Mouse (Mus musculus): ENCODE measurements around the gene Ak2. TPM values are rescaled to one million over a fixed set of nuclear protein-coding genes. Genes with fewer than 3 reads are reported as not detected.

Gene Ak2
- total RNA-seq, 2 experiments from 2014 or later, result 91.3 to 93.4 TPM

DNA sequence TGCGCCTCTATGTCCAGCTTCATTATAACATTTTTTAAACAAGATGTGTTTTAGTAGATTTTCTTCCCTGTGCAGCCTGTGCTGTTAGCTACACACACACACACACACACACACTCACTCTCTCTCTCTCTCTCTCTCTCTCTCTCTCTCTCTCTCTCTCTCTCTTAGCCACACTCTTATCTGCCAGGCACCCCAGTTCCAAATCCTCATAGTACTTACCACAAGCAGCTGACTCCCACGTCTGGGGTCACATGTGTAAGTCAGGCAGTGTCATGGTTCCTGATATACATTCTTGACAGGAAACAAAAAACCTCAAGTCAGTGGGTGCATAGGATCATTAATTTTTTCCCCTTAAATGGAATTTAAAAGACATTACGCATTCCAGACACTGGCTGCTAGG, 16.9 kb downstream of the Ak2 start:
- intact Hi-C loops (cut with DNase I), result no loop called here
- DNase-seq, result no peak

DNA sequence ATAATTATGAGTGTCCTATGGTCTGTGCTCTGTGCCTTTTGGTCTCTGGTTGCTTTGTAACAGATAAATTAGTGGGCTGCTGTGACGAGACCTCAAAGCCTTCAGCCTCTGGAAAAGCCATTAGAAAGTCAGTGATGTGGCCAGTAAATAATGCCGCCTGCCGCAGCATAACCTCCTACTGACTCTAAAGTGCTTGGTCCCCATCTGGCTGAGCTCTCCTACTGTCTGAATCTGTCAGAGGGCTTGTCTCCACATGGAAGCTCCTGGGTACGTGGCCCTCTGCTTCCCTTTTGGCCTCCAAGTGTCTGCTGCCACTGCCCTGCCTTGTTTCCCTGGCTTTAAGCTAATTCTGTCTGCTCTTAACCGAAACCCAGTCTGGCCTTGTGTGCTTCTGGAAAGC, 17.8 kb downstream of the Ak2 start:
- no peak for DNase-seq
- intact Hi-C loops (cut with DNase I), result no loop called here

DNA sequence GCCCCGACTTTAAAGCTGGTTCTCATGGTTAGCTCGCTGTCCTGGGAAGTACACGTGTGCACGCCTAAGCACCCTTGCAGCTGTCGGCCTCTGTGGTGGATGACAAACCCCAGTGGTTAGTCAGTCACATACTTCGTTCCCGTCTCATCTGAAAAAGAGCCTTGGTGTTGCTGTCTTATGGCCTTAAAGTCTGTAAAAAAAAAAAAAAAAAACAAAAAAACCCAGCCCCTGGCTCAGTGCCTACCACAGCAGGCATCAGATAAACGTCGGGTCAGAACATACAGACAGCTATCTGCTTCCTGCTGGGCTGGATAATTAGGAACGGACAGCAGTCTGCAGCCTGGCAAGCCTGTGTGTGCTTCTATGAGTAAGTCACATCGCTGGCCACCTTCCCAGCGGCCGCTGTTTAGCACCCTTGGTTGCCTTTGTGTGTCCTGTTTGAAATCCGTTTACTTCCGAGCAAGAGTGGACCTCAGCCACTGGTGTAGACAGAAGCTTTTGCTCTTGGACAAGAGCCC, 19.9 kb downstream of the Ak2 start:
- intact Hi-C loops (cut with DNase I), result no loop called here
- peak; percentile 66 to 68 for DNase-seq

DNA sequence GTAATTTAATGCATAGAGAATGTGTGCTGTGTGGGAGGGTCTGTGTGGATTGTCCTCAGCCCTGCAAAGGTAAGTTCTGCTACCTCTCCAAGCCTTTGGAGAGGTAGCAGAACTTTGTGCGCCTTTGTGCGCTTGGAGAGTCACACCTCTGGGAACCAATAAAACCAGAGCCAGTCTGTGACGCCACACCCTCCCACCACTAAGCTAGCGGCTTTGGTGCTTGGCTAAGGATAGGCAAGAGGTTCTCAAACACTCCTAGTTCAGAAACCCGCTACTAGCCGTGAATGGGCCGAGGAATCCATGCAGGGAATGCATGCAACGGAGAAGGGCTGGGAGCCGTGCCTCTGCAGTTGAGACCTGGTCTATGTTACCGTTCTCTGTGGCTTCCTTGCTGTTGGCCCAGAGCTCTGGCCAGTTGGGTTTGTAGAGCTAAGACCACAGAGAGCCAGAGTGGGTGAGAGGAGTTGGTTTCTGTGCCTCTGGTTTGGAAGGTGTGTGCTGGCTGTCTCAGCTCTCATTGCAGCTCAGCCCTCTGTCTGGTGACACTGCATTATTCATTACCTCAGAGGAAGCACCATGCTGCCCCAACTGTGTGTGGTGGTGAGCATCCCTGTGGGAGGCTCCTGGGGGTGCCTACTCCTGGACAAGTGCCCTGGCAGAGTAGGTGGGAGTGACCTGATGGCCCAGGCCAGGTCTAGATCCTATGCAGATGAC, 21.6 kb downstream of the Ak2 start:
- DNase-seq, result no peak
- intact Hi-C loops (cut with DNase I), result no loop called here

DNA sequence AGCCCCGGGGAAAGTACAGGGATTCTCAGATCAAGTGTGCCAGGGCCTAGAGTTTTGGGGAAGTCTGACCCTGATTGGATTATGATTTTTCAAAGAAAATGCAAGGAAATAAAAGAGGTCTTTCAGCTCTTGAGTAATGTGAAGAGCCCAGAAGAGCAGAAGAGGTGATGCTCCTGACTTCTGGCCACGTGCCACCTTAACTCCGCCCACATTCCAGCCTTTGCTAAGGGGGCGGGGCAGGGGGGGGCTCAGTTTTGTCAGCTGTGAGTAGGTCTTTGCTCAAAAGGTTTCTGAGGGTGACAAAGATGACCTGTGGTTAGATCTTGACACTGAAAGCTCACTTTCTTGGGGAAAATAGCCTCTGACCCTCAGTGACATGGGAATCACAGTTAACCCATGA, 24.6 kb downstream of the Ak2 start:
- intact Hi-C loops (cut with DNase I), result loop anchor here (5.0 kb wide), 1 partner anchor 41 kb away; the partner anchor contains the start of gene Rnf19b
- peak in 1 of 2 experiments; percentile 54 for DNase-seq

DNA sequence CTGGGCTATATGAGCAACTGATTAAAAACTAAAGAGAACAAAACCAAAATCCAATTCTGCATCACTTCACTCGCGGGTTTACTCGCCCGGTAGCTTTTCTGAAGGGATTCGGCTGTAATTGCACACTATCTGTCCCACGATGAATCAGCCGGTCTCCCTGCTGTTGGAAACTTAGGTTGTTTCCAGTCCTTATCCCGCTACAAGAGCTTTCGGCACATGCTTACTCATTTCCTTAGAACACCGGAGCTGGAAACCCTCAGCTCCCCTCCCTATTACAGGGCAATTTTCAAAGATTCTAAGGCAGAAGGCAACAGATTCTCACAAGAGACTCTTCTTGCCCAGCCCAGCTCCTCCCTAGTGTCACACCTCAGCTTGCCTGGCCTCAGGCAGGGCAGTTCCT, 25.4 kb downstream of the Ak2 start:
- no peak for DNase-seq
- intact Hi-C loops (cut with DNase I), result loop anchor here (5.0 kb wide), 1 partner anchor 40 kb away; the partner anchor contains the start of gene Rnf19b

DNA sequence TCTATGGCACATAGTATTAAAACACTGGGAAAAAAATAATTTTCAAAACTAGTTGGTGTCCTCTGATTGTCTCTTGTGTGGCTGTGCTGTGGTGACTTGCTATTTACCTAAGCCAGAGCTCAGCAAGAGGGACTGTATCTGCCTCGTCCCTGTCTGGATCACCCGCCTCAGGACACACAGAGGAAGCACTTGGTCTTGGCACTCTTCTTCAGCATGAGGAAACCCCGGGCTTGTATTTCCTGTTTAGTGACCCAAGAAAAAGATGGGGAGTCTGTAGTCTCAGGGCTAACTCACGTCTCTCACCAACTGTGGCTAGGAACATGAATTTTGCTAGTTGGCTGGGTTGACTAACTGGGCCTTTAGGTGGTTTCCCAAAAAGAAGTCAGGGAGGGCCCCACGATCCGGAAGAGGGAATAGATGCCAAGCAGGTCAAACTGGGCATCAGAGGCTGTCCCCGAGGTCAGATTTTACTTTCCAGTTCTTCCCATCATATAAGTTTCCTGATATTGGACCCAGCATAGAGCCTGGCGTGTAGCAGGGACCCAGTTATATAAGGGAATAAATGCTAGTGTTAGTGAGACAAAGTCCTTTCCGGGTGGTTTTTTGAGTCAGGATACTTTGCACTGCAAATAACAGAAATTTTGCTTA, 27.2 kb downstream of the Ak2 start:
- intact Hi-C loops (cut with DNase I), result loop anchor here (5.0 kb wide), 1 partner anchor 38 kb away; the partner anchor contains the start of gene Rnf19b
- no peak for DNase-seq

DNA sequence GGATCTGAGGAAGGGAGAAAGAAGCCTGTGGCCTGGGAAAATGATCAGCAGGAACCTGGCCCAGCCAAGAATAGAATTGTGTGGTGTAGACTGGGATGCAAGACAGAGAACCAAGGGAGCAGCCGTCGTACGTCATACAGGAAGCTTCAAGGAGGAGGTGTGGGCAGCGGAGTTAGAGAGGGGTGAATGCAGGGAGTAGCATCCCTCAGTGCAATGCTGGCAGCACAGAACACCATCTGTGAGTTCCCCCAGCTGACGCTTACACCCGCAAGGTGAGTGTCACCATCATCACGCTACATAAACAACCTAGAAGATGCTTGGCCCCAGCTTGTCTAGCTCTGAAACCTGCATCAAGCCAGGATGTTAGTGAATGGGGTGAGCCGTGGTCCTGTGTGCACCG, 28.0 kb downstream of the Ak2 start:
- DNase-seq, result no peak
- intact Hi-C loops (cut with DNase I), result loop anchor here (5.0 kb wide), 1 partner anchor 38 kb away; the partner anchor contains the start of gene Rnf19b

DNA sequence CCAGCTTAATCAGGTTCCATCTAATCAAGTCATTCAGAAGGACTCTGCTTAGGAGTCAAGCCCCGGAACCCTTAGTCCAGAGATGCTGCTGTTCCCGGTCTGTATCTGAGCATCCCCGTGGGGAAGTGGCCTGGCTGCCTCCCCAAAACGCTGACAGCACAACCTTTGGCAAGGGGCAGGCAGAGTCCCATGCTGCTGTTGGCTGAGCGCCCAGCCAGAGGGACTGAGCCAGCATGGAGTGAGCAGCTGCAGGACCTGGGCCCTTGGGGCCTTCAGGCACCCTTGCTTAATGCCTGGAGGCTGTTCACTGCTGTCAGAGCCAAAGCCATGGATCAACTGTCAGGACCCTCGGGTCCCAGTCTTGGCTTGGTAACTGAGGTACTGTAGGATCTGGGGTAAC, 28.7 kb downstream of the Ak2 start:
- intact Hi-C loops (cut with DNase I), result no loop called here
- peak; percentile 96 to 97 for DNase-seq

DNA sequence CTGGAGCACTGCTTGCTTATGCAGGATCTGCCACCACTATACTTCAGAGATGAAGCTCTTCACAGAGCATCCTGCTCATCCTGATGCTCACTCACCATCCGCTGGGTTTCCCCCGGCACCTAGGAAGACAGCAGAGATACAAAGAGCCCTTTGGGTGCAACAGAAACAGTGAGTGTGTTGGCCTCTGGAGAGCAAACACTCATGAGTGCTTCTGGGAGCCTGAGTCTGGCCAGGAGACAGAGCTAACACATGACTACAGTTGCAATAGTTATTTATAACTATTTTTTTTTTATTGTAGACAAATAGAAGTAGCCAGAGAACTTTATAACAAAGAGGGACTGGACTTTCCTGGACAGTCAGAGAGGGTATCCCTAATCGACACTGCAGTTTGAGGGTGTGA, 29.7 kb downstream of the Ak2 start:
- intact Hi-C loops (cut with DNase I), result no loop called here
- DNase-seq, result peak; percentile 50 to 62

DNA sequence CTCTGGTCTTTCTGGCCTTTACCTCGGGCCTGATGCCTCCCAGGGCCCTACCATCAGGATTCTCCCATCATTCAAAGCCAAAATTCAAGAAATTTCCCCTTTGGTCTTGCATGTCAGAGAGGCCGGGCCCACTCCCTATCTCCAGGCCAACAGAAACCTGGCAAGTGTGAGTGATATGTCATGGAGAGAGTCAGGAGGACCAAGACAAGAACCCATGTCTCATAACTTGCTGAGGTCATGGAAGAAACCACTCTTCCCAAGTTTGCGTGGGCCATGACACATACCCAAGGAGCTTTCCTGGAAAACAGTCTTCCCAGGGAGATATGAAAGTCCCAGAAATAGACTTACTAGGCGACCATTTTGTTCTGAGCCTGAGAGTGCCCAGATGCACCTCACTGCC, 30.1 kb downstream of the Ak2 start:
- intact Hi-C loops (cut with DNase I), result no loop called here
- DNase-seq, result peak in 1 of 2 experiments; percentile 38

DNA sequence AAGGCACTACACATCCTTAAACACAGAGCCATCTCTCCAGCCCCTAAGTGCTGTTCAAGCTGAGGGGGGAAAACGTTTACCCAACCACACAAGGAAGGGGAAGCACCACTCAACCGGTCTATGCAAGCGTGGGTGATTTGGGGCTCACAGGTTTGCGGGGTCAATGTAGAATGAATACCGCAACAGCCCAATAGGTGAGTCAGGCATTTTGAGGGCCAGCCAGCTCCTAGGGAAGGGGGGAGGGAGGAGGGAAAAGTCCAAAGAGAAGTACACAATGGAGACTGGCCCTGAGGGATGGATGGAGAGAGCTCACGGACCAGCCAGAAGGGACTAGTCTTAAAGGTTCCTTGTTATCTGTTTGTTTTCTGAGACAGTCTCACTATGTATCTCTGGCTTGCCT, 32.1 kb downstream of the Ak2 start:
- intact Hi-C loops (cut with DNase I), result no loop called here
- DNase-seq, result no peak

DNA sequence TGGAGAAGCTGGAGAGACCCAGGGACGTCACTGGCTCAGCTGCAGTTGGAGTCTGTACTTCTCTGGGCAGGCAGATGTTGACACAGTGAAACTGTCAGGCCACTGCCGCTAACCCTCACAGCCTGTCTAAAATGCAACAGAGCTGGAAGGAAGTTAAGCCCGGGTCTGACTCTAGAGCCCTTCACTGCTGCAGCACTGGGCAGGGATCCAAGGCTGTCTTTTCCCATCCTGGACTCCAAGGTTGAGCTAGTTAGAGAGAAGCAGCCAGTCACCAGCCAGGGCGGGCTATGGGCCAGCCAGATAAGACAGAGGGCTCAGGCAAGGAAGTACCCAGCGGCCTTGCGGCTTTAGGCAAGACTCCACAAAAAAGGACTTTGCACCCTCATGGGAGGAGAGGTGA, 33.0 kb downstream of the Ak2 start:
- intact Hi-C loops (cut with DNase I), result no loop called here

DNA sequence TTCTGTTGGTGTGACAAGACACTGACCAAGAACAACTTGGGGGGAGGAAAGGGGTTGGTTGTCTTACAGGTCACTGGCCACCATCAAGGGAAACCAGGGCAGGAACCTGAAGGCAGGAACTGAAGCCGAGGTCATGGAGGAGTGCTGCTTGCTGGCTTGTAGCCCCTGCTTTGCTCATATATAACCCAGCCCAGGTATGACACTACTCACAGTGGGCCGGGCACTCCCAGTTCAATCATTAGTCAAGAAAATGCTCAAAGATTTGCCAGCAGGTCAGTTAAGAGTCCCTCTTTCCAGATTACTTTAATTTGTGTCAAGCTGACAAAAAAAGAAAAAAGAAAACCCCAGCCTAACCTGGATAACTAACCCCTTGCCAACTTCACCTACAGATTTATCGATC, 33.9 kb downstream of the Ak2 start:
- no peak for DNase-seq
- intact Hi-C loops (cut with DNase I), result no loop called here

More for the DNA sequence above, 33.0 kb downstream of the Ak2 start:
- peak; percentile 92 for DNase-seq

DNA sequence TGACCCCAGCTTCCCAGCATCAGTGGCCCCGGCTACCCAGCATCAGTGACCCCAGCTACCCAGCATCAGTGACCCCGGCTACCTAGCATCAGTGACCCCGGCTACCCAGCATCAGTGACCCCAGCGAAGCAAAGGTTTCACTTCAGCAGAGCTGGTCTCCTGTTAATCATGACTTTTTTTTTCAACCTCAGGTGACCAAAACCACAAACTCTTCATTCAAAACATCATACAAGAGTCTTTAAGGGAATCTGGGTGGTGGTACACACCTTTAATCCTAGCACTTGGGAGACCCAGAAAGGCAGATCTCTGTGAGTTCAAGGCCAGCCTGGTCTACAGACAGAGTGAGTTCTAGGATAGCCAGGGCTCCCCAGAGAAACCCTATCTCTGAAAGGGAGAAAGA, 39.0 kb downstream of the Ak2 start:
- intact Hi-C loops (cut with DNase I), result no loop called here
- no peak for DNase-seq

DNA sequence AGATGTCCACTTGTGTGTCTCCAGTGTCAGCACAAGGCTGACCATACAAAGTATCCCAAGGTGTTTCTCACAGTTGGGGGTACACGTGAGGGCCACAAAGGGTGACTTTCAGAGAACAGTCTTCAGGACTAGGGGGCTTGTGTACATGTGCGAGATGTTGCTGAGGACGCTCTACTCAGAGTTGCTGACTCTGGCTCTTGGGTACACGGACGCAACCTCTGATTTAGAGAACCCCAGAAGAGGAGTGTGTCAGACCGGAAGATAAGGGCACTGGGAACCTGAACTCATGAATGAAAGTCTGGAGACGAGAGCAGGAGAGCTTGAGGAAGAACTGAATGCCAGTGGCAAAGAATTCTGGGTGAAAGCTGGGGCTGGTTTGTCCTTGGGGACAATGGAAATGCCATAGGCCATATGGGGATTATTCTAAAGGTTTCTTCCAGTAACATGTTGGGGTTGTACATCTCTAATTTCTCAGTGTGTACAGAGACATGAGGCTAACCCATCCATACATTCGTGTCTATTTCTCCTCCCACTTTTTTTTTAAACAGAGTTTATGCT, 39.7 kb downstream of the Ak2 start:
- intact Hi-C loops (cut with DNase I), result no loop called here
- no peak for DNase-seq

DNA sequence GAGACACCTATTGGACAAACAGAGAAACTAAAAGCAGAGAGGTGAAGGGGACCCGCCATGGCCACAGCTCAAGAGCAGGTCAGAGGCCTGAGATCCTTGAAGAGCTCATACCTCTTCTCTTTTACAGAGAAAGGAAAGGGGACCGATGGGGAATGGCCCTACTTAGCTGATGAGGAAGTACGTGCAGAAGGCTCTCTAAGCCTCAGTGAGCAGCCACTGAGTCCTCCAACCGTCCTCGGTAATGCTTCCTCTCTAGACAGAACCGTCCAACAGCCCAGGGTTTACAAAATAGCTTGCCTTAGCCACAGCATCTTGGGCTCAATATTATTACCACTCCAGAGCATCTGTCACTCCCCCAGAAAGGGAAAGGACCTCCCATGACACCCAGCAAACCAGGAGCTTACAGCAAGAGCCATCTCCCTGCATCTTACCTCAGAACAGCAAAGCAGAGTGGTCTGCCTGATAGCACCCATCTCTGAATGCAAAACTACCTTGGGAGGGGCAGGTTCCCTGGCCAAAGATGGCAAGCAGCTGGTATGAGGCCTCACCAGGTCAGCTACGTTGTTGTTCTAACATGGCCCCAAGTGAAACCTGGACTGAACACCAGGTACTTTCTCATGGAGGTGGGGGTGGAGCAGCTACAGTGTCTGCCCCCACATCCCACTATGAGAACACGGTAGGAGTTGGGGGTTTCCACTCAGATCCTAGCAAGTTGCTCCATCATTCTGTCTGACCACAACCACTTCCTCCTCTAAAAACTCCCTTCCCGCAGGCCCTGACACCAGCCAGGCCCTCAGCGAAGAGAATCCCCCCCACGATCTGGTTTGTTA, 40.6 kb downstream of the Ak2 start:
- DNase-seq, result peak in 1 of 2 experiments; percentile 25

DNA sequence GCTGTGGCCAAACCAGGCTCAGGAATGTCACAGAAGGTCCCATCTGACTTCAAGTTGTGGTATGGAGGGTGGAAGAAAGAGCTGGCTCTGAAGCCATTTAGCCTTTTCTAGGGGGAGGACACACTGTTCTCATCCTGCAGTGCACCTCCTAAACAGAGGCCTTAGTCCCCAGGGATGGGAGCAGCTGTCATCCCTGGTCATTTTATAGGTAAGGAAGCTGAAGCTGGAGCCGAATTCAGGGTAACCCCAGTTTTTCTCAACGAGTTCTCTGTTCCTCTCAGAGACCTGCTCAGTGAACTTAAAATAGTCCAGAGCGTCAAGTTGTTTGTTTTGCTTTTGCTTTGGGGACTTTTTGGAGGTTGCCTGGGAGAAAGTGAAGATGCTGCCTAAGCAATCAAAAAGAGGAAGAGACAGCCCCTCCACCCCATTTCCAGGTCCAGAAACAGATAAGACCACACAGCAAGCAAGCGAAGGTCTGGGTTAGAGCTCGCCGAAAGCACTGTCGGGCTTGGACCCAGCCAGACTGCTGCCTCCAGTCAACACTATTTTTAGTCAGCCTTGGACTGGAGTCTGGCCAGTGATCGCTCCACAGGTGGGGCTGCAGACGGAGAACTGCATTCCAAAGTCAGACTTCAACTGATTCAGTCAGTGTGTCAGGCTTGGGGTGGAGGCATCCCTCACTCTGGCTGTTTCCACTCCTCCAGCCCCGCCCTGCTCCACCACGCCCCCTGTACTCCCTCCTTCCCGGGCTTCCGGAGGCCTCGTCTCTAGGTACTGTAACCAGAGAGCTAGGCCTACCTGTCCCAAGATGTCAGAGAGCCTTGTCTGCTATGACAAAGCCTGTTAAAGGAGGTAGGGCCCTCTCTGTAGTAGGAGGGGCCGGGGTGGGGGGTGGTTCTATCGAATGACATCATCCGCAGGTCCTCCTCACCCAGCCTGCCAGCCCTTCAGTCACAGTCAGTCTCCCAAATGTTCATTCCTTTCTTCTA, 41.5 kb downstream of the Ak2 start:
- intact Hi-C loops (cut with DNase I), result no loop called here
- DNase-seq, result peak; percentile 76 to 77

More for the DNA sequence above, 40.6 kb downstream of the Ak2 start:
- intact Hi-C loops (cut with DNase I), result no loop called here

DNA sequence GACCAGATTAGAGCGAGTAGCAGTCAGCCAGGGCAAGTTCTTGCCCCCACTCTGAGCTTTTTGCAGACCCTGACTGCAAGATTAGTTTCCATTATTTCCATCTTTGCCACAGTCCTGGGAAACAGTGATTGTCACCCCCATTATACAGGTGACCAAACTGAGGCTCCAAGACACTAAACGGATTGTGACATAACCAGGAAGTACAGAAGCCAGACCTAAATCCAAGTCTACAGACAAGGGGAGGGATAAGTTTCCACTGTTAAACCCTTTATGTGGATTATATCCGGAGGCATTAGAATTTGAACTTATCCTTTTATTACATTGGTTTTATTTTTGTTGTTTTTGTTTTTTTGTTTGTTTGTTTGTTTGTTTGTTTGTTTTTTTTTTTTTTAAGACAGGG, 42.5 kb downstream of the Ak2 start:
- DNase-seq, result no peak
- intact Hi-C loops (cut with DNase I), result no loop called here
